In genomic region chrX:41957161-41957560, GRCm38 (mm10) we compare ENCODE assay signal across 9 mouse cellular contexts. TPM values are rescaled to one million over a fixed set of nuclear protein-coding genes. Genes with fewer than 3 reads are reported as not detected.
DNase-seq lines count a peak whose midpoint lies in the region; ATAC-seq lines count a peak whose summit lies in the region.
"Had no signal": no experiment of that assay in that cellular context is flagged by ENCODE, and none has a peak within 500 bp of the region (broad histone marks: within the 10 kb centered on the region; RNA-seq: fewer than 3 reads in every experiment).

No protein-coding gene starts in this region.

- ATAC-seq in megakaryocyte-erythroid progenitor cell, adult 5-6 weeks (replicated peaks; ENCODE audit: low FRiP score, low TSS enrichment, poor library complexity, severe bottlenecking) = no peak
- ATAC-seq: intestine, embryonic 16.5 days had no signal

- peak; percentile 3 for DNase-seq in cerebellum, adult 9-10 months
- no peak for DNase-seq in cerebellum, postnatal 4 days (ENCODE audit: low spot score in 2 of 2)
- peak; percentile 16 for DNase-seq in urinary bladder, postnatal 14 days (ENCODE audit: low spot score)
- DNase-seq in urinary bladder, adult 2 months (ENCODE audit: low spot score) = no peak
- peak; percentile 17 for DNase-seq in lung, postnatal 14 days
- DNase-seq in Muller cell, postnatal 12 days (ENCODE audit: inconsistent ontology term) = no peak
- no peak for DNase-seq in urinary bladder, postnatal 25 days (ENCODE audit: low spot score)

RNA-seq across cellular contexts. Expression of gene Thoc2, which starts 36.7 kb away (rescaled TPM):
- 40.6 and 46.4 TPM in 2 replicates for polyA plus RNA-seq in urinary bladder, adult 2 months (2012; rRNA removed)
- total RNA-seq in megakaryocyte-erythroid progenitor cell, adult 5-6 weeks (2014; fragmentation: Nextera tagmentation) = 98.7 and 111 TPM in 2 replicates
- 97.9 and 126 TPM in 2 replicates for total RNA-seq in megakaryocyte-erythroid progenitor cell, adult 5-6 weeks (2017)

Comparison
In these comparisons a context has a peak if more than half of its experiments do, and no peak if none do; other contexts are left out.
1. DNase-seq: peak in cerebellum, adult 9-10 months (single experiment), urinary bladder, postnatal 14 days (single experiment) and lung, postnatal 14 days (single experiment); none in cerebellum, postnatal 4 days (0 of 2), urinary bladder, adult 2 months (single experiment), Muller cell, postnatal 12 days (single experiment) and urinary bladder, postnatal 25 days (single experiment).